Mouse (Mus musculus) gastrocnemius, postnatal 10 days (tissue): ENCODE measurements around the gene Klhl11. TPM values are rescaled to one million over a fixed set of nuclear protein-coding genes. Genes with fewer than 3 reads are reported as not detected.
A peak's percentile ranks its signal among the peaks of the same experiment; 100 is the strongest.

Experiments
- DNase-seq: peaks from one replicate; pipeline ENCODE4 v3.0.0; 2021; ENCODE audit warnings: mixed read lengths
- microRNA-seq, 2 experiments: library from miRNA; unstranded; fragments of <30 nt; microRNA quantifications; one replicate each; pipeline ENCODE4 v1.2.0; 2021
- total RNA-seq, 2 experiments: library from RNA; stranded (reverse); gene quantifications; 2 replicates each; pipeline ENCODE4 v1.2.3; 2021

The Klhl11 gene
- total RNA-seq, 2 experiments from 2014 or later: 8.0 to 12.9 TPM

GRCm38 (mm10) chr11:100414021-100414913 lies 58.3 kb downstream of the Klhl11 start, which contains the start of gene P3h4:
P3h4 (minus strand) TSS chr11:100414836.
- peak; percentile 83 for DNase-seq

- DNase-seq: no peak
These were observed 59.0 kb downstream of the Klhl11 start for GRCm38 (mm10) chr11:100413541-100413940.

Small RNAs within 50 kb of the gene (microRNA-seq; reads per million reads assigned to microRNA genes)
- 0 reads per million in 2 experiments for gene Gm27374
- 0 reads per million in 2 experiments for gene Mir7116

Other genes with a start within 250 kb of the Klhl11 start
- not detected for gene Krt16, start 223.8 kb downstream of the Klhl11 start, total RNA-seq
- under 1 TPM in 1 of 2 experiments, not detected in 1; 0.14 TPM for gene Krt17, start 211.7 kb downstream of the Klhl11 start, total RNA-seq
- not detected for gene Krt42, start 202.9 kb downstream of the Klhl11 start, total RNA-seq
- gene Eif1, start 152.9 kb downstream of the Klhl11 start, total RNA-seq: 100 to 1,000 TPM; 838 to 840 TPM
- not detected for gene Gast, start 138.3 kb downstream of the Klhl11 start, total RNA-seq
- gene Hap1, start 116.6 kb downstream of the Klhl11 start, total RNA-seq: 1 to 10 TPM in 1 of 2 experiments, under 1 TPM in 1; 0.73 to 1.3 TPM
- gene Jup, start 75.0 kb downstream of the Klhl11 start, total RNA-seq: 10 to 100 TPM; 81.4 to 90.0 TPM
- 10 to 100 TPM; 15.4 to 22.8 TPM for gene P3h4, start 57.9 kb downstream of the Klhl11 start, total RNA-seq
- gene Fkbp10, start 57.0 kb downstream of the Klhl11 start, total RNA-seq: 10 to 100 TPM; 46.6 to 65.6 TPM
- gene Nt5c3b, start 30.9 kb downstream of the Klhl11 start, total RNA-seq: 10 to 100 TPM; 19.3 to 24.4 TPM
- under 1 TPM; 0.38 to 0.63 TPM for gene Klhl10, start 30.8 kb downstream of the Klhl11 start, total RNA-seq
- 10 to 100 TPM; 26.6 to 34.6 TPM for gene Acly, start 55.3 kb upstream of the Klhl11 start, total RNA-seq
- under 1 TPM; 0.14 to 0.16 TPM for gene Ttc25, start 72.9 kb upstream of the Klhl11 start, total RNA-seq
- gene Cnp, start 102.2 kb upstream of the Klhl11 start, total RNA-seq: 10 to 100 TPM; 26.0 to 33.6 TPM
- gene Nkiras2, start 146.5 kb upstream of the Klhl11 start, total RNA-seq: 10 to 100 TPM; 29.1 to 30.1 TPM
- 100 to 1,000 TPM; 191 to 195 TPM for gene Dnajc7, start 147.4 kb upstream of the Klhl11 start, total RNA-seq
- 1 to 10 TPM in 1 of 2 experiments, under 1 TPM in 1; 0.70 to 1.1 TPM for gene Zfp385c, start 219.7 kb upstream of the Klhl11 start, total RNA-seq
- under 1 TPM; 0.45 to 0.52 TPM for gene Dhx58, start 231.5 kb upstream of the Klhl11 start, total RNA-seq
- 10 to 100 TPM; 13.4 to 18.4 TPM for gene Kat2a, start 239.7 kb upstream of the Klhl11 start, total RNA-seq
- not detected for gene Hspb9, start 241.1 kb upstream of the Klhl11 start, total RNA-seq